In the genomic region with DNA sequence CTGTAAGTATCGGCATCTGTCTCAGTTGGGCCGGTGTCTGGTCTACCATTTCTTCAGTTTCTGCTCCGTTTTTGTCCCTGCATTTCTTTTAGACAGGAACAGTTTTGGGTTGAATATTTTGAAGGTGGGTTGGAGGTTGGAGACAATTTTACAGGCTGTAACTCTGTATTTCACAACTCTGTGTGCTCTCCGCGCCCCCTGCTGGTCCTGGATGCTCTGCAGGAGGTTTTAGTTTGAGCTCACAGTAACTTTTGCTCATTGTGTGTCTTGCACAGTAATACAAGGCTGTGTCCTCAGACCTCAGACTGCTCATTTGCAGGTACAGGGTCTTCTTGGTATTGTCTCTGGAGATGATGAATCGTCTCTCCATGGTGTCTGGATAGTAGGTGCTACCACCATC, we compare ENCODE assay signal across 10 mouse cellular contexts. TPM values are rescaled to one million over a fixed set of nuclear protein-coding genes. Genes with fewer than 3 reads are reported as not detected.
A peak's percentile ranks its signal among the peaks of the same experiment; 100 is the strongest.
DNase-seq lines count a peak whose midpoint lies in the region; ATAC-seq and TF ChIP-seq lines count a peak whose summit lies in the region.
"Had no signal": no experiment of that assay in that cellular context is flagged by ENCODE, and none has a peak within 500 bp of the region (broad histone marks: within the 10 kb centered on the region; RNA-seq: fewer than 3 reads in every experiment).

No protein-coding gene starts in this region.

- H3K4me1 ChIP-seq in testis, adult 2 months (ENCODE audit: control insufficient read depth, insufficient read depth, low read length) = no peaks in the 10 kb centered on the region
- H3K4me1 ChIP-seq: midbrain, embryonic 12.5 days had no signal

- 0 out of 2 replicates have a peak, but pooled peaks have one; percentile 24 for TF ChIP-seq CTCF in testis, adult 2 months (IDR thresholded peaks at IDR 0.05; ENCODE audit: control insufficient read depth, insufficient read depth, insufficient replicate concordance, low read depth, low read length)

- no peak overlapping the region for H3K27ac ChIP-seq in testis, adult 2 months (ENCODE audit: control insufficient read depth, insufficient read depth, low read depth, low read length)
- H3K27ac ChIP-seq: midbrain, embryonic 12.5 days had no signal

- TF ChIP-seq POLR2A in testis, adult 2 months (IDR thresholded peaks at IDR 0.05; ENCODE audit: control insufficient read depth, low read depth, low read length) = no peak

- H3K36me3 ChIP-seq in testis, adult 2 months (ENCODE audit: control insufficient read depth, insufficient read depth, low read length) = no peaks in the 10 kb centered on the region
- no peaks in the 10 kb centered on the region for H3K36me3 ChIP-seq in splenic B cell, adult 2 months (ENCODE audit: control insufficient read depth, insufficient read depth, low read length, poor library complexity, severe bottlenecking)
- H3K36me3 ChIP-seq: midbrain, embryonic 12.5 days had no signal

- no peaks in the 10 kb centered on the region for H3K27me3 ChIP-seq in testis, adult 2 months (ENCODE audit: control insufficient read depth, insufficient read depth, low read length)
- H3K27me3 ChIP-seq in splenic B cell, adult 2 months (ENCODE audit: control insufficient read depth, insufficient read depth, low read length, poor library complexity, severe bottlenecking) = no peaks in the 10 kb centered on the region
- H3K27me3 ChIP-seq: midbrain, embryonic 12.5 days had no signal

- DNase-seq in heart, adult 18-20 months = peak; percentile 1 to 20
- DNase-seq in heart, adult 8-10 months (ENCODE audit: low spot score) = no peak
- DNase-seq in testis, postnatal 14 days (ENCODE audit: low spot score) = no peak
- DNase-seq in forelimb bud, embryonic 11.5 days (ENCODE audit: low read depth, low spot score) = peak; percentile 6
- DNase-seq in splenic B cell, adult 2 months (ENCODE audit: low read depth, low spot score) = peak; percentile 56
- DNase-seq in ovary, postnatal 14 days (ENCODE audit: low spot score) = no peak

- H3K4me3 ChIP-seq in testis, adult 2 months (ENCODE audit: control insufficient read depth, low read depth, low read length) = no peak overlapping the region
- H3K4me3 ChIP-seq: midbrain, embryonic 12.5 days had no signal

- ATAC-seq in frontal cortex, adult (ENCODE audit: low TSS enrichment) = no peak

RNA-seq across cellular contexts. Expression of a gene that starts 34.5 kb away (rescaled TPM):
- total RNA-seq in heart, adult 18-20 months (2021) = not detected
- total RNA-seq in heart, adult 8-10 months (2022) = not detected
- 47.9 and 65.3 TPM in 2 replicates for polyA plus RNA-seq in testis, adult 2 months (2012; rRNA removed)
- polyA plus RNA-seq: heart, embryonic 16.5 days; midbrain, embryonic 12.5 days had no signal

Comparison
In these comparisons a context has a peak if more than half of its experiments do, and no peak if none do; other contexts are left out.
1. DNase-seq: peak in heart, adult 18-20 months (2 of 2), forelimb bud, embryonic 11.5 days (single experiment) and splenic B cell, adult 2 months (single experiment); none in heart, adult 8-10 months (single experiment), testis, postnatal 14 days (single experiment) and ovary, postnatal 14 days (single experiment).